In the genomic region with DNA sequence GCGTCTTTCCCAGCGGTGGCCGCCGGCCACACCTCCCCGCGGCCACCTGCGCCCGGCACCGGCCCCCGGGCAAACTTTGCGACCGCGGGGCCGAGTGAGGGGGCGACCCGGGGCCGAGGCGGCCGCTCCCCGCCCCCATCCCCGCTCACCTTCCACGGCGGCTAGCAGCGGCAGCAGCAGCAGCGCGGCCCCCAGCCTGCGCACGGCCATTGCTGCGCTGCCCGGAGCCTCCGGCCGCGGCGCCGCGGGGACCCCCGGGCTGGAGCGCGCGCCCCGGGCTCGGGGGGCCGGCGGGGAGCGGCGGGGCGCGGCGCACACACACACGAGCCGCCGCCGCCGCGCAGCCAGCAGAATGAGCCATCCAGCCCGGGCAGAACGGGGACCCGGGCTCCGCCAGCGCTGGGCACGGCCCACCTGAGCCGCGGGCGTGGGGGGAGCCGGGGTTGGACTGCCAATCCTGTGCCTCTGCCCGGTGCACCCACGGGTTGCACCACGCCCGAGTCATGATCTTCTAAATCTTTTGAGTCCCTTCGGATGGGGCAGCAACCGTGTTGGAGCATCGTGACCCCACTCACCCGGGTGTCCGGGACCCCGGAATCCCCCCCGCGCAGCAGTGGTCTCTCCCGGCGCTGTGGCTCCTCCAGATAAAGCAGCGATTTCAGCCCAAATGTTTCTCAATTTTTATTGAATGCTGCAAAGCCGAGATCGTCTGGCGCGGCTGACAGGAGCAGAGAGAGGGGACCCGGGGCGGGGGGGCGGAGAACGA, we compare ENCODE assay signal across 8 mouse cellular contexts. TPM values are rescaled to one million over a fixed set of nuclear protein-coding genes. Genes with fewer than 3 reads are reported as not detected.
DNase-seq lines count a peak whose midpoint lies in the region; ATAC-seq lines count a peak whose summit lies in the region.

Gene Ephb2, minus strand, starts transcription at position 368 of the 766 bp plus-strand sequence.

- H3K9me3 ChIP-seq in forebrain, embryonic 13.5 days (replicated peaks), result no peaks in the 10 kb centered on the region
- H3K9me3 ChIP-seq in heart, embryonic 16.5 days (replicated peaks; ENCODE audit: control insufficient read depth, low read length), result no peaks in the 10 kb centered on the region
- no peaks in the 10 kb centered on the region for H3K9me3 ChIP-seq in liver, embryonic 11.5 days (ENCODE audit: control insufficient read depth, low read length)
- no peaks in the 10 kb centered on the region for H3K9me3 ChIP-seq in stomach, embryonic 16.5 days (replicated peaks; ENCODE audit: control insufficient read depth, low read length)

- no peaks in the 10 kb centered on the region for H3K27me3 ChIP-seq in forebrain, embryonic 13.5 days
- peaks cover 70% of the 10 kb centered on the region for H3K27me3 ChIP-seq in heart, embryonic 16.5 days (ENCODE audit: control insufficient read depth, insufficient read depth, low read length)
- H3K27me3 ChIP-seq in liver, embryonic 11.5 days (replicated peaks; ENCODE audit: control insufficient read depth, insufficient read depth, low read length), result peaks cover 85% of the 10 kb centered on the region
- no peaks in the 10 kb centered on the region for H3K27me3 ChIP-seq in stomach, embryonic 16.5 days (ENCODE audit: control insufficient read depth, insufficient read depth, low read length)

- H3K4me3 ChIP-seq in forebrain, embryonic 13.5 days, result peak within 1 kb of the TSS; percentile 74
- peak within 1 kb of the TSS; percentile 75 for H3K4me3 ChIP-seq in heart, embryonic 16.5 days (ENCODE audit: low read length)
- H3K4me3 ChIP-seq in liver, embryonic 11.5 days (ENCODE audit: low read depth, low read length), result peak within 1 kb of the TSS; percentile 71
- H3K4me3 ChIP-seq in stomach, embryonic 16.5 days (replicated peaks; ENCODE audit: low read length), result peak within 1 kb of the TSS; percentile 80

- no peaks in the 10 kb centered on the region for H3K36me3 ChIP-seq in forebrain, embryonic 13.5 days (ENCODE audit: poor library complexity, severe bottlenecking)
- H3K36me3 ChIP-seq in heart, embryonic 16.5 days (ENCODE audit: control insufficient read depth, insufficient read depth), result no peaks in the 10 kb centered on the region
- no peaks in the 10 kb centered on the region for H3K36me3 ChIP-seq in liver, embryonic 11.5 days (ENCODE audit: control insufficient read depth, insufficient read depth, low read length)
- no peaks in the 10 kb centered on the region for H3K36me3 ChIP-seq in stomach, embryonic 16.5 days (ENCODE audit: control insufficient read depth, insufficient read depth, low read length)

- peak; percentile 83 for ATAC-seq in forebrain, embryonic 13.5 days
- peak; percentile 65; the same call in 1 of the 2 replicates for ATAC-seq in heart, embryonic 16.5 days (replicated peaks; ENCODE audit: extremely low read depth, insufficient read depth, low FRiP score)
- peak; percentile 69; the same call in 1 of the 2 replicates for ATAC-seq in liver, embryonic 11.5 days (replicated peaks; ENCODE audit: low FRiP score)
- peak; percentile 71 for ATAC-seq in stomach, embryonic 16.5 days (ENCODE audit: insufficient read depth, low FRiP score)

- H3K27ac ChIP-seq in forebrain, embryonic 13.5 days, result peak within 1 kb of the TSS; percentile 100
- peak within 1 kb of the TSS; percentile 57 for H3K27ac ChIP-seq in heart, embryonic 16.5 days (ENCODE audit: low read length)
- no peak within 1 kb of the TSS; the same call in 1 of the 2 replicates for H3K27ac ChIP-seq in liver, embryonic 11.5 days (ENCODE audit: low read depth, low read length)
- H3K27ac ChIP-seq in stomach, embryonic 16.5 days (ENCODE audit: low read length), result peak within 1 kb of the TSS; percentile 91

- peak; percentile 67 for DNase-seq in CD4-positive helper T cell, adult 2 months (ENCODE audit: low read depth, low spot score)
- DNase-seq in c-Kit-positive CD71-positive TER-119-positive erythroid progenitor cells, embryonic 14.5 days (ENCODE audit: low spot score), result peak; percentile 13
- peak; percentile 80 for DNase-seq in kidney, postnatal 14 days
- DNase-seq in liver, embryonic 11.5 days (ENCODE audit: low spot score), result peak; percentile 82
- DNase-seq in neural tube, embryonic 10.5 days (ENCODE audit: extremely low spot score, low spot score), result peak; percentile 91

- peaks cover 77% of the 10 kb centered on the region for H3K4me1 ChIP-seq in forebrain, embryonic 13.5 days
- H3K4me1 ChIP-seq in heart, embryonic 16.5 days (ENCODE audit: control insufficient read depth, insufficient read depth, low read length), result peaks cover 12% of the 10 kb centered on the region
- H3K4me1 ChIP-seq in liver, embryonic 11.5 days (replicated peaks; ENCODE audit: control insufficient read depth, insufficient read depth, low read length), result peaks cover 11% of the 10 kb centered on the region
- peaks cover 50% of the 10 kb centered on the region for H3K4me1 ChIP-seq in stomach, embryonic 16.5 days (ENCODE audit: control insufficient read depth, insufficient read depth, low read length)

- WGBS in forebrain, embryonic 13.5 days, result under 1% methylated on average over 64 of the region's 88 CpGs
- WGBS in heart, embryonic 16.5 days, result under 1% methylated on average over 80 of the region's 88 CpGs
- WGBS in liver, embryonic 11.5 days, result under 1% methylated on average over 86 of the region's 88 CpGs
- WGBS in stomach, embryonic 16.5 days, result under 1% methylated on average over 79 of the region's 88 CpGs

- peak within 1 kb of the TSS; percentile 94 for H3K4me2 ChIP-seq in forebrain, embryonic 13.5 days
- peak within 1 kb of the TSS; percentile 99 for H3K4me2 ChIP-seq in heart, embryonic 16.5 days (ENCODE audit: low read depth, low read length)
- H3K4me2 ChIP-seq in liver, embryonic 11.5 days, result peak within 1 kb of the TSS; percentile 82
- H3K4me2 ChIP-seq in stomach, embryonic 16.5 days (ENCODE audit: low read depth, low read length), result peak within 1 kb of the TSS; percentile 96

- H3K9ac ChIP-seq in forebrain, embryonic 13.5 days, result peak within 1 kb of the TSS; percentile 97
- peak within 1 kb of the TSS; percentile 75 for H3K9ac ChIP-seq in heart, embryonic 16.5 days (ENCODE audit: low read length)
- H3K9ac ChIP-seq in liver, embryonic 11.5 days (ENCODE audit: low read depth, low read length), result peak within 1 kb of the TSS; percentile 60
- peak within 1 kb of the TSS; percentile 90 for H3K9ac ChIP-seq in stomach, embryonic 16.5 days (ENCODE audit: low read length)

RNA-seq across cellular contexts. Expression of gene Ephb2, which starts in this region (rescaled TPM):
- 10.7 and 12.7 TPM in 2 replicates for polyA plus RNA-seq in forebrain, embryonic 13.5 days (2015; fragmentation: Nextera tagmentation; extraction: Ambion mirVana)
- 0.70 and 1.4 TPM in 2 replicates for polyA plus RNA-seq in heart, embryonic 16.5 days (2015; fragmentation: Nextera tagmentation; extraction: Ambion mirVana)
- 4.8 and 5.1 TPM in 2 replicates for polyA plus RNA-seq in liver, embryonic 11.5 days (2014; fragmentation: Nextera tagmentation; extraction: Ambion mirVana)
- 3.3 and 3.8 TPM in 2 replicates for polyA plus RNA-seq in stomach, embryonic 16.5 days (2015; fragmentation: Nextera tagmentation; extraction: Ambion mirVana)

Comparison
In these comparisons a context has a peak if more than half of its experiments do, and no peak if none do; other contexts are left out.
1. DNase-seq: peak in every context shown above with its lines; median percentile 91 in neural tube, embryonic 10.5 days; 82 in liver, embryonic 11.5 days; 80 in kidney, postnatal 14 days; 67 in CD4-positive helper T cell, adult 2 months; 13 in c-Kit-positive CD71-positive TER-119-positive erythroid progenitor cells, embryonic 14.5 days.